Mouse (Mus musculus): Measurements from ENCODE around the gene Gm4133. TPM values are rescaled to one million over a fixed set of nuclear protein-coding genes. Genes with fewer than 3 reads are reported as not detected.
"Not testable (repeated sequence)": the region's sequence is repeated elsewhere in the genome, so short reads cannot be mapped to it uniquely, and the experiment has no call there.

Gm4133 gene
- not detected in 2 replicates for polyA plus RNA-seq (2012; rRNA removed)

GRCm38 (mm10) chr7:20333965-20334364, at the start of gene Gm4133:
Gene Gm4133 (minus strand): TSS chr7:20334065.
- not testable (repeated sequence) for DNase-seq (ENCODE audit: extremely low spot score in 1 of 2, low spot score in 1 of 2)

GRCm38 (mm10) chr7:20375310-20375709, 41.4 kb upstream of the Gm4133 start, which contains the start of gene Gm5728:
Gene Gm5728 (minus strand): TSS chr7:20375410.
- not testable (repeated sequence) for DNase-seq (ENCODE audit: extremely low spot score in 1 of 2, low spot score in 1 of 2)

Other genes starting within 250 kb of the Gm4133 start
- gene Vmn1r91, start 234.4 kb downstream of the Gm4133 start, polyA plus RNA-seq (2012; rRNA removed), result not detected in 2 replicates
- gene Gm16442, start 211.5 kb downstream of the Gm4133 start, polyA plus RNA-seq (2012; rRNA removed), result not detected in 2 replicates
- gene Vmn1r93, start 195.0 kb downstream of the Gm4133 start, polyA plus RNA-seq (2012; rRNA removed), result not detected in 2 replicates
- not detected in 2 replicates for gene Vmn1r94, start 165.7 kb downstream of the Gm4133 start, polyA plus RNA-seq (2012; rRNA removed)
- not detected in 2 replicates for gene Vmn1r95, start 140.4 kb downstream of the Gm4133 start, polyA plus RNA-seq (2012; rRNA removed)
- gene Gm6164, start 128.5 kb downstream of the Gm4133 start, polyA plus RNA-seq (2012; rRNA removed), result not detected in 2 replicates
- not detected in 2 replicates for gene Gm4498, start 100.2 kb downstream of the Gm4133 start, polyA plus RNA-seq (2012; rRNA removed)
- not detected in 2 replicates for gene Gm5890, start 71.2 kb downstream of the Gm4133 start, polyA plus RNA-seq (2012; rRNA removed)
- gene Gm5728, start 41.3 kb upstream of the Gm4133 start, polyA plus RNA-seq (2012; rRNA removed), result not detected in 2 replicates
- gene Vmn1r100, start 83.9 kb upstream of the Gm4133 start, polyA plus RNA-seq (2012; rRNA removed), result not detected in 2 replicates
- gene Vmn1r101, start 108.5 kb upstream of the Gm4133 start, polyA plus RNA-seq (2012; rRNA removed), result not detected in 2 replicates
- not detected in 2 replicates for gene Gm10670, start 140.9 kb upstream of the Gm4133 start, polyA plus RNA-seq (2012; rRNA removed)
- gene Vmn1r103, start 176.5 kb upstream of the Gm4133 start, polyA plus RNA-seq (2012; rRNA removed), result not detected in 2 replicates
- gene Vmn1r104, start 199.8 kb upstream of the Gm4133 start, polyA plus RNA-seq (2012; rRNA removed), result not detected in 2 replicates
- gene Gm5726, start 211.7 kb upstream of the Gm4133 start, polyA plus RNA-seq (2012; rRNA removed), result not detected in 2 replicates
- gene Gm4141, start 242.2 kb upstream of the Gm4133 start, polyA plus RNA-seq (2012; rRNA removed), result not detected in 2 replicates